Comparison of ENCODE assay signal across 10 mouse cellular contexts in genomic region chr10:59825137-59825812, GRCm38 (mm10). TPM values are rescaled to one million over a fixed set of nuclear protein-coding genes. Genes with fewer than 3 reads are reported as not detected.
DNase-seq lines count a peak whose midpoint lies in the region; ATAC-seq and TF ChIP-seq lines count a peak whose summit lies in the region.
"Had no signal": no experiment of that assay in that cellular context is flagged by ENCODE, and none has a peak within 500 bp of the region (broad histone marks: within the 10 kb centered on the region; RNA-seq: fewer than 3 reads in every experiment).

No protein-coding gene starts in this region.

- H3K27ac ChIP-seq in lung, postnatal 0 days (ENCODE audit: low read length), result no peak overlapping the region
- H3K27ac ChIP-seq: embryonic facial prominence, embryonic 13.5 days; macrophage had no signal

- H3K4me3 ChIP-seq in lung, postnatal 0 days (ENCODE audit: low read depth, low read length), result no peak overlapping the region
- H3K4me3 ChIP-seq: embryonic facial prominence, embryonic 13.5 days had no signal

- peak; percentile 81 for ATAC-seq in frontal cortex, adult (ENCODE audit: low TSS enrichment)
- ATAC-seq in lung, postnatal 0 days, result peak; percentile 53
- no peak for ATAC-seq in megakaryocyte progenitor cell, adult 5-6 weeks (replicated peaks; ENCODE audit: poor library complexity)

- no peak overlapping the region for H3K4me2 ChIP-seq in lung, postnatal 0 days (replicated peaks; ENCODE audit: low read depth, low read length)
- H3K4me2 ChIP-seq: embryonic facial prominence, embryonic 13.5 days had no signal

- WGBS in lung, postnatal 0 days, result 70% methylated on average over 16 of the region's 16 CpGs

- no peaks in the 10 kb centered on the region for H3K9me3 ChIP-seq in lung, postnatal 0 days (ENCODE audit: low read length)

- TF ChIP-seq EP300 in lung, postnatal 0 days (IDR thresholded peaks at IDR 0.05), result no peak

- no peaks in the 10 kb centered on the region for H3K4me1 ChIP-seq in lung, postnatal 0 days (ENCODE audit: insufficient read depth, low read depth, low read length)

- no peak for DNase-seq in frontal cortex, postnatal 25 days (ENCODE audit: low spot score in 2 of 2)
- DNase-seq in lung, postnatal 0 days (ENCODE audit: low spot score), result peak; percentile 21
- DNase-seq in lung, postnatal 4 days, result no peak
- DNase-seq in brain, adult 2 months (ENCODE audit: low read depth, low spot score), result peak; percentile 86
- peak; percentile 23 for DNase-seq in lung, postnatal 36 days
- no peak for DNase-seq in B cell, adult 2 months

- H3K9ac ChIP-seq in lung, postnatal 0 days (replicated peaks; ENCODE audit: low read depth), result no peak overlapping the region
- H3K9ac ChIP-seq: embryonic facial prominence, embryonic 13.5 days had no signal

- peaks cover 27% of the 10 kb centered on the region for H3K36me3 ChIP-seq in lung, postnatal 0 days (ENCODE audit: insufficient read depth, low read length)

- no peak for TF ChIP-seq CTCF in lung, postnatal 0 days (IDR thresholded peaks at IDR 0.05)

- no peaks in the 10 kb centered on the region for H3K27me3 ChIP-seq in lung, postnatal 0 days (replicated peaks; ENCODE audit: insufficient read depth, low read length)
- H3K27me3 ChIP-seq: embryonic facial prominence, embryonic 13.5 days had no signal

RNA-seq across cellular contexts. Expression of gene Dnajb12, which starts 54.1 kb away (rescaled TPM):
- polyA plus RNA-seq in lung, postnatal 0 days (2015; fragmentation: Nextera tagmentation; extraction: Ambion mirVana), result 19.8 and 24.4 TPM in 2 replicates
- total RNA-seq in megakaryocyte progenitor cell, adult 5-6 weeks (2015), result 21.1 and 23.3 TPM in 2 replicates
- 19.3 and 20.2 TPM in 2 replicates for total RNA-seq in megakaryocyte progenitor cell, adult 5-6 weeks (2017)

Comparison
In these comparisons a context has a peak if more than half of its experiments do, and no peak if none do; other contexts are left out.
1. DNase-seq: peak in lung, postnatal 0 days (single experiment), brain, adult 2 months (single experiment) and lung, postnatal 36 days (single experiment); none in frontal cortex, postnatal 25 days (0 of 2), lung, postnatal 4 days (0 of 2) and B cell, adult 2 months (0 of 2).